Mouse (Mus musculus) adrenal gland, postnatal 10 days (tissue): ENCODE results near the gene Foxn3. TPM values are rescaled to one million over a fixed set of nuclear protein-coding genes. Genes with fewer than 3 reads are reported as not detected.

ENCODE experiments used
- DNase-seq: peaks from one replicate; pipeline ENCODE4 v3.0.0; 2021; ENCODE audit warnings: mixed read lengths
- total RNA-seq, 2 experiments: library from RNA; stranded (reverse); gene quantifications; 2 replicates each; pipeline ENCODE4 v1.2.3; 2021

Foxn3 gene
- total RNA-seq, 2 experiments from 2014 or later = 77.7 to 98.2 TPM

GRCm38 (mm10) chr12:99562073-99562866 lies 1.1 kb downstream of the Foxn3 start:
- peak; percentile 77 for DNase-seq

- DNase-seq = no peak
Measured at GRCm38 (mm10) chr12:99561333-99561766, 2.0 kb downstream of the Foxn3 start.

- peak; percentile 49 for DNase-seq
Measured at GRCm38 (mm10) chr12:99560701-99561332, 2.6 kb downstream of the Foxn3 start.

GRCm38 (mm10) chr12:99559483-99559882 lies 3.9 kb downstream of the Foxn3 start:
- DNase-seq = no peak

- DNase-seq = no peak
Measured at GRCm38 (mm10) chr12:99558476-99558875, 4.9 kb downstream of the Foxn3 start.

GRCm38 (mm10) chr12:99557498-99557897 lies 5.9 kb downstream of the Foxn3 start:
- DNase-seq = no peak

- peak; percentile 25 for DNase-seq
Measured at GRCm38 (mm10) chr12:99550629-99551028, 12.8 kb downstream of the Foxn3 start.

GRCm38 (mm10) chr12:99549811-99550210 lies 13.6 kb downstream of the Foxn3 start:
- DNase-seq = no peak

GRCm38 (mm10) chr12:99548419-99548818 lies 15.0 kb downstream of the Foxn3 start:
- DNase-seq = no peak

GRCm38 (mm10) chr12:99547295-99547694 lies 16.1 kb downstream of the Foxn3 start:
- no peak for DNase-seq

GRCm38 (mm10) chr12:99545270-99545770 lies 18.1 kb downstream of the Foxn3 start:
- DNase-seq = no peak

GRCm38 (mm10) chr12:99544262-99545128 lies 18.9 kb downstream of the Foxn3 start:
- DNase-seq = no peak

- no peak for DNase-seq
Measured at GRCm38 (mm10) chr12:99543421-99544195, 19.8 kb downstream of the Foxn3 start.

GRCm38 (mm10) chr12:99540201-99540600 lies 23.2 kb downstream of the Foxn3 start:
- DNase-seq = no peak

- no peak for DNase-seq
Measured at GRCm38 (mm10) chr12:99537316-99537715, 26.1 kb downstream of the Foxn3 start.

- DNase-seq = peak; percentile 33
Measured at GRCm38 (mm10) chr12:99536426-99536825, 27.0 kb downstream of the Foxn3 start.

GRCm38 (mm10) chr12:99532342-99532741 lies 31.0 kb downstream of the Foxn3 start:
- DNase-seq = no peak

- DNase-seq = no peak
Measured at GRCm38 (mm10) chr12:99529687-99530411, 33.5 kb downstream of the Foxn3 start.

GRCm38 (mm10) chr12:99528958-99529357 lies 34.4 kb downstream of the Foxn3 start:
- no peak for DNase-seq

- DNase-seq = no peak
Measured at GRCm38 (mm10) chr12:99527452-99527851, 35.9 kb downstream of the Foxn3 start.

- DNase-seq = peak; percentile 10
Measured at GRCm38 (mm10) chr12:99526571-99527140, 36.7 kb downstream of the Foxn3 start.
